Mouse (Mus musculus) CH12.LX (cell line): ENCODE measurements around the gene Hnrnpa1. TPM values are rescaled to one million over a fixed set of nuclear protein-coding genes. Genes with fewer than 3 reads are reported as not detected.
"Not testable (repeated sequence)": the region's sequence is repeated elsewhere in the genome, so short reads cannot be mapped to it uniquely, and the experiment has no call there.

Experiments used
- DNase-seq: peaks from one replicate; pipeline ENCODE4 v3.0.0-alpha.2; 2013; ENCODE audit errors: extremely low read depth
- H3K27ac ChIP-seq: 2 replicates; pipeline ENCODE4 v1.5.1; 2012; ENCODE audit warnings: low read depth, mild to moderate bottlenecking, control low read depth, moderate library complexity; ENCODE audit not compliant: insufficient read depth
- H3K27me3 ChIP-seq: replicated peaks from 2 replicates; pipeline ENCODE3; 2012; ENCODE audit warnings: inconsistent platforms
- H3K36me3 ChIP-seq, 2 experiments: replicated peaks in 1 of 2; 2 replicates each; pipeline versions ENCODE3 to v1.6.1; 2012; ENCODE audit warnings: inconsistent platforms in 1 of 2, low read length in 1 of 2, mild to moderate bottlenecking in 1 of 2, mixed read lengths in 1 of 2, moderate library complexity in 1 of 2; ENCODE audit not compliant: control insufficient read depth in 1 of 2, insufficient read depth in 1 of 2
- H3K4me1 ChIP-seq, 2 experiments: 2 replicates each; pipeline ENCODE4 v1.6.1; 2012; ENCODE audit warnings: inconsistent platforms in 1 of 2, moderate library complexity in 1 of 2; ENCODE audit not compliant: insufficient read depth in 2 of 2, control insufficient read depth in 1 of 2
- H3K4me2 ChIP-seq: 2 replicates; pipeline ENCODE4 v1.6.1; 2012; ENCODE audit warnings: low read depth, mild to moderate bottlenecking, control low read depth; ENCODE audit not compliant: poor library complexity, insufficient read depth, severe bottlenecking
- H3K4me3 ChIP-seq, 3 experiments: fragments of 150-350 bp in 1 of 3; sonication (generic) in 1 of 3; replicated peaks in 1 of 3; 2 replicates each; pipeline versions ENCODE3 to v1.5.1; 2011 to 2012; ENCODE audit warnings: low read depth in 2 of 3, low read length in 2 of 3, mild to moderate bottlenecking in 2 of 3, moderate library complexity in 2 of 3, control low read depth in 1 of 3, improper control_type of control experiment in 1 of 3, inconsistent platforms in 1 of 3, mixed read lengths in 1 of 3; ENCODE audit not compliant: poor library complexity in 1 of 3
- H3K79me2 ChIP-seq: replicated peaks from 2 replicates; pipeline ENCODE4 v1.6.1; 2012; ENCODE audit warnings: mild to moderate bottlenecking, moderate library complexity; ENCODE audit not compliant: control insufficient read depth, poor library complexity, insufficient read depth, severe bottlenecking; ENCODE audit errors: extremely low read depth
- H3K9ac ChIP-seq: 2 replicates; pipeline ENCODE4 v1.6.1; 2012; ENCODE audit warnings: low read depth, mild to moderate bottlenecking, control low read depth, moderate library complexity; ENCODE audit not compliant: insufficient read depth
- H3K9me3 ChIP-seq: replicated peaks from 2 replicates; pipeline ENCODE3; 2012; ENCODE audit warnings: low read length, inconsistent platforms, mixed read lengths
- CTCF ChIP-seq, 2 experiments: IDR thresholded peaks in 1 of 2; conservative IDR thresholded peaks in 1 of 2; 2 replicates each; pipeline ENCODE4 v1.5.1; 2011 to 2012; ENCODE audit warnings: low read depth in 2 of 2, low read length in 2 of 2, improper control_type of control experiment in 1 of 2, inconsistent platforms in 1 of 2, mild to moderate bottlenecking in 1 of 2, moderate library complexity in 1 of 2
- JUND ChIP-seq: conservative IDR thresholded peaks from 2 replicates; pipeline ENCODE4 v1.6.1; 2011; ENCODE audit warnings: low read depth, low read length, improper control_type of control experiment
- KAT2A ChIP-seq: IDR thresholded peaks from 2 replicates; pipeline ENCODE4 v1.6.1; 2012; ENCODE audit warnings: low read length, improper control_type of control experiment, inconsistent platforms; ENCODE audit not compliant: insufficient replicate concordance
- MAX ChIP-seq: IDR thresholded peaks from 2 replicates; pipeline ENCODE4 v1.6.1; 2011; ENCODE audit warnings: low read length, improper control_type of control experiment
- MAZ ChIP-seq: IDR thresholded peaks from 2 replicates; pipeline ENCODE4 v1.6.1; 2012; ENCODE audit warnings: low read depth, mild to moderate bottlenecking, inconsistent platforms, low read length, improper control_type of control experiment, moderate library complexity
- MEF2A ChIP-seq: IDR thresholded peaks from 2 replicates; pipeline ENCODE4 v1.6.1; 2014; ENCODE audit warnings: low read depth, mild to moderate bottlenecking, inconsistent platforms, low read length, improper control_type of control experiment, borderline replicate concordance
- MXI1 ChIP-seq: IDR thresholded peaks from 2 replicates; pipeline ENCODE4 v1.6.1; 2011; ENCODE audit warnings: mild to moderate bottlenecking, low read depth, low read length, improper control_type of control experiment
- MYC ChIP-seq: IDR thresholded peaks from 2 replicates; pipeline ENCODE4 v1.6.1; 2011; ENCODE audit warnings: low read depth, mild to moderate bottlenecking, improper control_type of control experiment, low read length
- NELFE ChIP-seq: IDR thresholded peaks from 2 replicates; pipeline ENCODE4 v1.6.1; 2011; ENCODE audit warnings: low read depth, low read length, improper control_type of control experiment
- POLR2A ChIP-seq: IDR thresholded peaks from 2 replicates; pipeline ENCODE4 v1.6.1; 2011; ENCODE audit warnings: low read depth, mild to moderate bottlenecking, improper control_type of control experiment, low read length
- POLR2AphosphoS2 ChIP-seq: IDR thresholded peaks from 2 replicates; pipeline ENCODE4 v1.6.1; 2011; ENCODE audit warnings: low read depth, low read length, improper control_type of control experiment
- RAD21 ChIP-seq: IDR thresholded peaks from 2 replicates; pipeline ENCODE4 v1.6.1; 2011; ENCODE audit warnings: low read depth, mild to moderate bottlenecking, low read length, improper control_type of control experiment, moderate library complexity
- SMC3 ChIP-seq: IDR thresholded peaks from 2 replicates; pipeline ENCODE4 v1.6.1; 2011; ENCODE audit warnings: low read depth, low read length, improper control_type of control experiment
- TBP ChIP-seq: conservative IDR thresholded peaks from 2 replicates; pipeline ENCODE4 v1.6.1; 2011; ENCODE audit warnings: low read depth, low read length, improper control_type of control experiment
- TCF12 ChIP-seq: IDR thresholded peaks from 2 replicates; pipeline ENCODE4 v1.6.1; 2014; ENCODE audit warnings: low read depth, mild to moderate bottlenecking, inconsistent platforms, low read length, improper control_type of control experiment
- UBTF ChIP-seq: IDR thresholded peaks from 2 replicates; pipeline ENCODE4 v1.6.1; 2012; ENCODE audit warnings: low read depth, mild to moderate bottlenecking, inconsistent platforms, low read length, improper control_type of control experiment, moderate library complexity
- ZC3H11A ChIP-seq: IDR thresholded peaks from 2 replicates; pipeline ENCODE4 v1.6.1; 2012; ENCODE audit warnings: low read depth, mild to moderate bottlenecking, inconsistent platforms, low read length, improper control_type of control experiment
- ZNF384 ChIP-seq: IDR thresholded peaks from 2 replicates; pipeline ENCODE4 v1.6.1; 2012; ENCODE audit warnings: low read depth, low read length, improper control_type of control experiment, inconsistent platforms
- dilution Hi-C: fragments of 300-500 bp; cut with MboI; formaldehyde crosslinking; loops from 2 replicates; pipeline ENCODE4 v1.14.3; 2020; ENCODE audit warnings: low sequenced_read_pairs; ENCODE audit not compliant: extremely low pct_unique_long_range_greater_than_20kb, extremely low pct_ligation_motif_present
- in situ Hi-C: fragments of 300-500 bp; cut with MboI; formaldehyde crosslinking; loops from 3 replicates; pipeline ENCODE4 v1.14.3; 2019; ENCODE audit warnings: low sequenced_read_pairs, low pct_ligation_motif_present, low pct_unique_long_range_greater_than_20kb, mixed read lengths
- polyA plus RNA-seq: library from polyadenylated mRNA; unstranded; fragments of >175 nt; gene quantifications from 2 replicates; pipeline ENCODE4 v1.2.1, GENCODE M21; 2012; ENCODE audit warnings: low read depth; ENCODE audit not compliant: insufficient read length
- total RNA-seq, 2 experiments: library from RNA; depleted of rRNA; stranded (reverse); fragments of 300-350 nt in 1 of 2; fragments of >200 nt in 1 of 2; gene quantifications; 2 replicates each; pipeline ENCODE4 v1.2.3; 2012 to 2014

Hnrnpa1 gene
- total and polyA plus RNA-seq, 3 experiments: 635 to 1,799 (median 757) TPM

DNA sequence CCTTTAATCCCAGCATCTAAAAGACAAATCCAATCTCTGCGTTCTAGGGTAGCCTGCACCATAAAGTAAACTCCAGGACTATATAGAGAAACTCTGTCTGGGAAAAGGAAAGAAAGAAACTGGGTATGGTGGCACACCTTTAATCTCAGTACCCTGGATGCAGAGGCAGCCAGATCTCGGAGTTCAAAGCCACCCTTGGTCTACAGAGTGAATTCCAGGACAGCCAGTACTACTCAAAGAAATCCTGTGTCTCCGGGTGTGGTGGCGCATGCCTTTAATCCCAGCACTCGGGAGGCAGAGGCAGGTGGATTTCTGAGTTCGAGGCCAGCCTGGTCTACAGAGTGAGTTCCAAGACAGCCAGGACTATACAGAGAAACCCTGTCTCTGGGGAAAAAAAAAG, 9.3 kb downstream of the Hnrnpa1 start:
- H3K27ac ChIP-seq, H3K9ac ChIP-seq, H3K79me2 ChIP-seq, dilution Hi-C loops, in situ Hi-C loops, H3K9me3 ChIP-seq, DNase-seq, H3K4me2 ChIP-seq, H3K4me3 ChIP-seq, H3K27me3 ChIP-seq: not testable (repeated sequence)
- Histone ChIP-seq H3K36me3 (peaks cover 32 to 70% of the 10 kb centered on the region in 2 experiments), H3K4me1 (peaks cover 0 to 12% of the 10 kb centered on the region in 2 experiments; a peak in 2 of 4 replicates)

DNA sequence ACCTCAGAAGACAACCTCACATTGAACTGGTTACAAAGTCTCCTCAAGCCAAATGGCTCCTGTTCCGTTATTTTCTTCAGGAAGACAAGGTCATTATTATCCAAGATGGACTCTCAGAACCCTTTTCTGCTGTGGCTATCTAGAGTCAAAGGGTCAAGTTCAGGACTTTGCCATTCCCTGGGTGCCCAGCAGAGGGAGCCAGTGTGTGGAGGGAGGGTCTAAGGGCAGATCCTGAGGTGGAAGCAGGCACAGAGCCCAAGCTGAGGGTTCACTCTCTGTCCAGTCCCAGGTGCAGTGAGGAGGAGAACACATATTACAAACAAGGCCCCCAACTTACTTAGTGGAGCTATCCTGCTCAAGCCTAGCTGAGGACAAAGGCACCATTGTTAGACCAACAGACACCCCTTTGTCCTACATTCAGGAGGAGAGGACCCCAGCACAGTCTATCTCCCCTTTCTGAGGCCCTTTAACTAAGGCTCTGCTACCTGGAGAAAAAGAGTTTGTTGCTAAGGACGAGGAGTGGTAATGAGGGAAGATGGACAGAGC, 10.0 kb downstream of the Hnrnpa1 start:
- H3K4me1 ChIP-seq: peaks cover 0 to 6% of the 10 kb centered on the region in 2 experiments; a peak in 2 of 4 replicates
- TF ChIP-seq ZC3H11A (peak; percentile 21; the same call in 1 of the 2 replicates), NELFE (peak; percentile 21; the same call in 1 of the 2 replicates), SMC3 (peak; percentile 97), KAT2A (no peak), RAD21 (peak; percentile 82), CTCF (conservative IDR thresholded peaks at IDR 0.05 in 1 of 2, IDR thresholded peaks at IDR 0.05 in 1 of 2; ENCODE audit: low read depth in 2 of 2, low read length in 2 of 2) (peak; percentile 96 to 97)
- TF ChIP-seq, all 38 proteins: peak for 5
- Histone ChIP-seq H3K9me3 (no peaks in the 10 kb centered on the region), H3K27ac (no peak overlapping the region), H3K79me2 (peaks cover 6% of the 10 kb centered on the region; the same call in 1 of the 2 replicates), H3K4me2 (no peak overlapping the region), H3K9ac (no peak overlapping the region), H3K36me3 (peaks cover 28 to 64% of the 10 kb centered on the region in 2 experiments), H3K4me3 (no peak overlapping the region), H3K27me3 (no peaks in the 10 kb centered on the region)
- dilution Hi-C loops: no loop called here
- peak; percentile 76 for DNase-seq
- in situ Hi-C loops: loop anchor here (5.0 kb wide), 1 partner anchor 57 kb away; no protein-coding TSS in a partner anchor

- H3K9me3 ChIP-seq: no peaks in the 10 kb centered on the region
- dilution Hi-C loops: no loop called here
- TF ChIP-seq JUND (no peak), UBTF (no peak), MAX (no peak), POLR2AphosphoS2 (no peak), RAD21 (no peak), TBP (no peak), MYC (no peak), MAZ (no peak), MEF2A (no peak), ZNF384 (no peak), ZC3H11A (no peak), TCF12 (no peak), MXI1 (no peak), POLR2A (no peak)
- H3K27me3 ChIP-seq: no peaks in the 10 kb centered on the region
- H3K36me3 ChIP-seq: peaks cover 20 to 51% of the 10 kb centered on the region in 2 experiments
- no peak overlapping the region for H3K9ac ChIP-seq
- no peak overlapping the region for H3K27ac ChIP-seq
- no peak overlapping the region for H3K4me2 ChIP-seq
- in situ Hi-C loops: loop anchor here (5.0 kb wide), 1 partner anchor 56 kb away; no protein-coding TSS in a partner anchor
- no peaks in the 10 kb centered on the region for H3K4me1 ChIP-seq
- no peak overlapping the region for H3K4me3 ChIP-seq
- no peaks in the 10 kb centered on the region for H3K79me2 ChIP-seq
- DNase-seq: no peak
Measured at GRCm38 (mm10) chr15:103251595-103251994, 11.4 kb downstream of the Hnrnpa1 start.
